Mouse (Mus musculus) frontal cortex, postnatal 14 days (tissue): ENCODE data around the gene Chchd1.
A peak's percentile ranks its signal among the peaks of the same experiment; 100 is the strongest.

Experiments
- DNase-seq, 2 experiments: peaks; one replicate each; pipeline ENCODE4 v3.0.0; 2022; ENCODE audit warnings: low spot score in 2 of 2

Gene Chchd1

GRCm38 (mm10) chr14:20724043-20724442 is 21.2 kb downstream of the Chchd1 start:
- peak in 1 of 2 experiments; percentile 78 for DNase-seq

- no peak for DNase-seq
These were observed 23.0 kb downstream of the Chchd1 start for GRCm38 (mm10) chr14:20725660-20726339.

GRCm38 (mm10) chr14:20729871-20730270 is 27.1 kb downstream of the Chchd1 start:
- no peak for DNase-seq

GRCm38 (mm10) chr14:20730853-20731602 is 28.2 kb downstream of the Chchd1 start:
- no peak for DNase-seq

GRCm38 (mm10) chr14:20733041-20733951 is 30.5 kb downstream of the Chchd1 start:
- no peak for DNase-seq

GRCm38 (mm10) chr14:20733952-20734774 is 31.4 kb downstream of the Chchd1 start, which contains the start of gene Ndst2:
Ndst2 (minus strand) TSS chr14:20734562.
- peak; percentile 73 to 79 for DNase-seq

DNA sequence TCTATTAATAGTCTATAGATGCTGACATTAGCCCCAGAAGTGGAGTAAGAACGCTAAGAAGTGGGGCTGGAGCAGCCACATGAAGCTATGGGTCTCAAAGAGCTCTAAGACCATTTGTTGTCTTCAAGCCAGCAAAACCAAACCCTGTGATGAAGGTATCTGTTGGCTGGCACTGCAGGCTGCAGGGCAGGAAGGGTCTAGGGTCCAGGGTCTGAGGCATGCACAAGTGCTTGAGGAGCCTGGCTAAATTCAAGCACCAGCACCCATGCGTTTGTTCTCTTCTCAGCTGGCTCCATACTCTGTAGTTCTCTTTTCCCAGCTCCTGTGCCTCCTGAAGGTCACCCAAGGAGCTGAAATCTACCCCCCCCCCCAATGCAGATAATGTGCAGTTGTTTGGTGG is 32.2 kb downstream of the Chchd1 start:
- no peak for DNase-seq

- DNase-seq = no peak
These were observed 33.1 kb downstream of the Chchd1 start for GRCm38 (mm10) chr14:20735892-20736390.

DNA sequence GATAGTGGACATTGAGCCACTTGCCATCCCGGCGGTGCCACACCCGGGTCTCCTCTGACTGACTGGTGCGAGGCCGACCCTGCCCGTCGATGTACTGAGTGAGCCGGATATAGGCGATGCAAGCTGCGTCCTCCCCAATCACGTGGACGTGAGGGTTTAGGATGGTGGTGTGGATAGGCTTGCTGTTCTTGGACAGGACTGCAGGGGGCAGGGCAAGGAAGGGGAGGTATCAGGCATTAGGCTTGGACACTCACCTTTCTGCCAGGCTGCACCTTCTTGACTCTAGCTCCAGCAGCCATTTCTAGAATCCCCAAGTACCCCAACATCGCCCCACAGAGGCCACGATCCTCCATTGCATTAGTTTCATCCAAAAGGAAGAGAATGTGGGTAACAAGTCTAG is 34.5 kb downstream of the Chchd1 start:
- no peak for DNase-seq

- DNase-seq = no peak
These were observed 35.7 kb downstream of the Chchd1 start for GRCm38 (mm10) chr14:20738511-20738910.

- DNase-seq = no peak
These were observed 38.5 kb downstream of the Chchd1 start for GRCm38 (mm10) chr14:20741301-20741700.

- no peak for DNase-seq
These were observed 40.8 kb downstream of the Chchd1 start for GRCm38 (mm10) chr14:20743614-20744013.

- no peak for DNase-seq
These were observed 44.1 kb downstream of the Chchd1 start for GRCm38 (mm10) chr14:20746935-20747334.

DNA sequence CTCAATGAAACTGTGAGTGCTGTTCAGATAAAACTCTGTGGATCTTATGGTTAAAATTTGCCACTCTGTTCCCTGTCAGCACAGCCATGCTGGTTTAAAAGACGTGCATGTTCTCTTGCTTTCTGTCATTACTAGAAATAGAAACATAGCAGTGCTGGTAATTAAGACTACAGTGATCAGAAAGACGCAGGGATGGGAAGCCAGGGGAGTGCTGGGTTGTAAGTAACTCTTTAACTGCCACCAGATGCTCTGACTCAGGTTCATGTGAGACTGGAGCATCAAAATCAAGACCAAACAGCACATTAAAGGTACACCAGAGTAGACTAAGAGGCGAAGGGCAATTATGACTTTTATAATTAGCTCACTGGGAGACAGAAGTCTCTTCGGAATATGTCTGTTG is 45.6 kb downstream of the Chchd1 start:
- DNase-seq = no peak

DNA sequence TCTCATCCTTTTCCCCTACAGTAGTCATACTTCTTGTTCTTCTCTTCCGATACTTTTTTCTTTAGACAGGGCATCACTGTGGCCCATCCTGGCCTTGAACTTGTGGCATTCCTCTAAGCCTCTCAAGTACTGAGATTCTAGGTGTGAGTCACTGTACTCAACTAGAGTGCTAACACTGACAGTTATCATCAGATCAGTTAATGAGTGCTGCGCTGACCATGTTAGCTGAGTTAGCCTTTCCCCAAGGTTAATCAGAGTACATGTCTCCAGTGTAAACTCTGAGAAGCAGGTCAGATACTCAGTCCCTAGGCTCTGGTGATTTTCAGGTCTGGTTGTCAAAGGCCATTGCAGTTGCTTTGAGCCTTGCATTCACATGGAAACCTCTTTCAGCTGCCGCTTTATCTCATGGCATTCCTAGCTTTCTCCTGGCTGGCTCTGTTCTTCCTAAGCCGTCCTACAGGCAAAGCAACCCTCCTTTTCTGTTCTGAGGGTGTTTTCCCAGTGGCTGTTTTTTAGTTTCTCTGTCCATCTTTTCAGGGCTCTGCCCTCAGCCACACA is 46.8 kb downstream of the Chchd1 start:
- DNase-seq = no peak

DNA sequence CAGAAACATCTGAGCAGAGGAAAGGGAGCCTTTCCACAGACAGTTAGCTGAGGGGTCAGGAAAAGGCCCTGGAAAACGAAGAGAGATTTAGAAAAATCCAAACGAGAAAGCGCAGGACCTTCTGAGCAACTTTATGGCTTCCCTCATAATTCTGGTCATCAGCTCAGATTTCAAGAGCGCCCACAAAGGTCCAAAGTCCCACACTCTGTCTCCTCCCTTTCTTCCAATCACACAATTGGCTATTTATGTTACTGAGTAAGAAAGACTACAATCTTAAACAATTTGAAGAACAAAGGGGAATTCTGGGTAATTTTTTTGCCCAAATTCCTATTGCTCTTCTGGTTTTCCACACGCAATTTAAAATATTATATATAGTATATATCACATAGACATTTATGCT is 47.7 kb downstream of the Chchd1 start:
- no peak for DNase-seq

GRCm38 (mm10) chr14:20753792-20754191 is 51.0 kb downstream of the Chchd1 start:
- DNase-seq = no peak
